In the genomic region with DNA sequence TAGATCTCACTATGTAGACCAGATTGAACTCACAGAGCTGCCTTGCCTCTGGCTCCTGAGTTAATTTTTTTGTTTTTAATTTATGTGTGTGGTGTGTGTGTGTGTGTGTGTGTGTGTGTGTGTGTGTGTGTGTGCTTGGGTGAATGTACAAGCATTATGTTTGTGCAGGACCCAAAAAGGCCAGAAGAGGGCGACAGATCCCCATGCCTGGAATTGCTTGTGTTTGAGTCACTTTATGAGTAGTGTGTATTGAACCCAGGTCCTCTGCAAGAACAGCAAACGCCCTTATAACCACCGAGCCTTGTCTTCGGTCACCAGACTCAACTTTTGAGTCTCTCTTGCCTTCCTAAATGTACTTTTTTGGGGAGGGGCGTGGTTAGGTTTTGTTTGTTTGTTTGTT, we compare ENCODE assay signal across 9 mouse cellular contexts. TPM values are rescaled to one million over a fixed set of nuclear protein-coding genes. Genes with fewer than 3 reads are reported as not detected.
DNase-seq lines count a peak whose midpoint lies in the region; ATAC-seq and TF ChIP-seq lines count a peak whose summit lies in the region.
"Had no signal": no experiment of that assay in that cellular context is flagged by ENCODE, and none has a peak within 500 bp of the region (broad histone marks: within the 10 kb centered on the region; RNA-seq: fewer than 3 reads in every experiment).

No protein-coding gene starts in this region.

- peaks cover 5% of the 10 kb centered on the region for H3K4me1 ChIP-seq in heart, embryonic 12.5 days (replicated peaks)
- H3K4me1 ChIP-seq in E14TG2a.4 (replicated peaks; ENCODE audit: low read depth, low read length), result peaks cover 32% of the 10 kb centered on the region

- no peaks in the 10 kb centered on the region for H3K9me3 ChIP-seq in heart, embryonic 12.5 days (replicated peaks)
- H3K9me3 ChIP-seq in E14TG2a.4 (ENCODE audit: low read length), result no peaks in the 10 kb centered on the region
- H3K9me3 ChIP-seq: liver, embryonic 15.5 days had no signal

- peak; percentile 56 for TF ChIP-seq CTCF in E14TG2a.4 (conservative IDR thresholded peaks at IDR 0.05; ENCODE audit: low read length)

- H3K27me3 ChIP-seq in heart, embryonic 12.5 days (replicated peaks), result no peaks in the 10 kb centered on the region
- no peaks in the 10 kb centered on the region for H3K27me3 ChIP-seq in E14TG2a.4 (ENCODE audit: insufficient read depth, low read length)
- H3K27me3 ChIP-seq: liver, embryonic 15.5 days had no signal

- no peak for ATAC-seq in heart, embryonic 12.5 days (ENCODE audit: insufficient number of reproducible peaks, low FRiP score)
- ATAC-seq in erythroid progenitor cell, adult 5-6 weeks (replicated peaks; ENCODE audit: low FRiP score, poor library complexity, severe bottlenecking), result no peak

- no peak overlapping the region for H3K4me3 ChIP-seq in heart, embryonic 12.5 days
- H3K4me3 ChIP-seq in E14TG2a.4 (replicated peaks; ENCODE audit: low read length), result no peak overlapping the region
- H3K4me3 ChIP-seq: liver, embryonic 15.5 days had no signal

- 63% methylated on average over 5 of the region's 5 CpGs for WGBS in heart, embryonic 12.5 days

- H3K27ac ChIP-seq in heart, embryonic 12.5 days (ENCODE audit: poor library complexity, severe bottlenecking), result no peak overlapping the region
- H3K27ac ChIP-seq: liver, embryonic 15.5 days had no signal

- no peak overlapping the region for H3K9ac ChIP-seq in heart, embryonic 12.5 days
- H3K9ac ChIP-seq: liver, embryonic 15.5 days had no signal

- no peak overlapping the region for H3K4me2 ChIP-seq in heart, embryonic 12.5 days
- H3K4me2 ChIP-seq: liver, embryonic 15.5 days had no signal

- intact Hi-C loops in heart, postnatal 10 days (cut with DNase I), result loop anchor here (2.0 kb wide), 1 partner anchor 266 kb away; no protein-coding TSS in a partner anchor

- DNase-seq in heart, postnatal 10 days, result peak; percentile 35 to 73
- DNase-seq in 3134 (ENCODE audit: extremely low read depth, insufficient read length, low spot score), result peak; percentile 39
- DNase-seq in c-Kit-negative CD71-positive TER-119-positive erythroid progenitor cells, embryonic 14.5 days (ENCODE audit: low read depth, low spot score), result peak; percentile 40
- peak; percentile 40 to 77 for DNase-seq in kidney, postnatal 36 days
- peak; percentile 48 to 64 for DNase-seq in natural killer cell, adult 2 months (ENCODE audit: low spot score in 2 of 2)

- peaks cover under 1% of the 10 kb centered on the region; the same call in 1 of the 2 replicates for H3K36me3 ChIP-seq in heart, embryonic 12.5 days
- H3K36me3 ChIP-seq in E14TG2a.4 (ENCODE audit: insufficient read depth, low read length), result peaks cover 11% of the 10 kb centered on the region; the same call in 1 of the 2 replicates
- H3K36me3 ChIP-seq: liver, embryonic 15.5 days had no signal

RNA-seq across cellular contexts. Expression of a gene that starts 23.4 kb away (rescaled TPM):
- total RNA-seq in heart, postnatal 10 days (2021), result 10 to 100 TPM; 19.0 to 23.5 TPM
- polyA plus RNA-seq in heart, embryonic 12.5 days (2016; fragmentation: Nextera tagmentation; extraction: Ambion mirVana), result 36.9 and 45.3 TPM in 2 replicates
- total RNA-seq in erythroid progenitor cell, adult 5-6 weeks (2015; ENCODE audit: low replicate concordance), result 6.1 and 20.5 TPM in 2 replicates
- total RNA-seq in erythroid progenitor cell, adult 5-6 weeks (2017; ENCODE audit: low replicate concordance), result 4.7 and 16.6 TPM in 2 replicates

RNA-seq across cellular contexts. Expression of a gene that starts 23.4 kb away (rescaled TPM):
- total RNA-seq in heart, postnatal 10 days (2021), result 10 to 100 TPM; 39.8 to 43.6 TPM
- polyA plus RNA-seq in heart, embryonic 12.5 days (2016; fragmentation: Nextera tagmentation; extraction: Ambion mirVana), result 61.7 and 61.8 TPM in 2 replicates
- 17.7 and 21.0 TPM in 2 replicates for total RNA-seq in erythroid progenitor cell, adult 5-6 weeks (2015; ENCODE audit: low replicate concordance)
- total RNA-seq in erythroid progenitor cell, adult 5-6 weeks (2017; ENCODE audit: low replicate concordance), result 7.8 and 15.2 TPM in 2 replicates

RNA-seq across cellular contexts. Expression of a gene that starts 26.0 kb away (rescaled TPM):
- 10 to 100 TPM; 34.5 to 35.9 TPM for total RNA-seq in heart, postnatal 10 days (2021)
- polyA plus RNA-seq in heart, embryonic 12.5 days (2016; fragmentation: Nextera tagmentation; extraction: Ambion mirVana), result 41.0 and 45.8 TPM in 2 replicates
- 3.8 and 7.2 TPM in 2 replicates for total RNA-seq in erythroid progenitor cell, adult 5-6 weeks (2015; ENCODE audit: low replicate concordance)
- total RNA-seq in erythroid progenitor cell, adult 5-6 weeks (2017; ENCODE audit: low replicate concordance), result 7.6 and 8.5 TPM in 2 replicates

RNA-seq across cellular contexts. Expression of a gene that starts 49.7 kb away (rescaled TPM):
- total RNA-seq in heart, postnatal 10 days (2021), result 1 to 10 TPM; 6.2 to 7.0 TPM
- polyA plus RNA-seq in heart, embryonic 12.5 days (2016; fragmentation: Nextera tagmentation; extraction: Ambion mirVana), result 8.5 and 8.6 TPM in 2 replicates
- 5.8 and 9.6 TPM in 2 replicates for total RNA-seq in erythroid progenitor cell, adult 5-6 weeks (2015; ENCODE audit: low replicate concordance)
- total RNA-seq in erythroid progenitor cell, adult 5-6 weeks (2017; ENCODE audit: low replicate concordance), result 5.0 and 10.5 TPM in 2 replicates
